8 mouse cellular contexts compared by ENCODE assay signal in genomic region chr12:35046999-35047319, GRCm38 (mm10). TPM values are rescaled to one million over a fixed set of nuclear protein-coding genes. Genes with fewer than 3 reads are reported as not detected.
DNase-seq lines count a peak whose midpoint lies in the region; ATAC-seq lines count a peak whose summit lies in the region.

Gene Snx13, plus strand, starts transcription at chr12:35047186.

- H3K4me1 ChIP-seq in intestine, embryonic 16.5 days (ENCODE audit: control insufficient read depth, insufficient read depth, low read length): peaks cover 14% of the 10 kb centered on the region
- H3K4me1 ChIP-seq in midbrain, embryonic 10.5 days: peaks cover 30% of the 10 kb centered on the region

- ATAC-seq in intestine, embryonic 16.5 days: peak; percentile 97

- H3K9me3 ChIP-seq in intestine, embryonic 16.5 days (ENCODE audit: control insufficient read depth, low read length): no peaks in the 10 kb centered on the region
- no peaks in the 10 kb centered on the region for H3K9me3 ChIP-seq in midbrain, embryonic 10.5 days (replicated peaks)

- H3K4me3 ChIP-seq in intestine, embryonic 16.5 days (ENCODE audit: low read length): peak within 1 kb of the TSS; percentile 98
- peak within 1 kb of the TSS; percentile 97 for H3K4me3 ChIP-seq in midbrain, embryonic 10.5 days

- H3K9ac ChIP-seq in intestine, embryonic 16.5 days (ENCODE audit: low read depth, low read length): peak within 1 kb of the TSS; percentile 99

- peak within 1 kb of the TSS; percentile 99 for H3K27ac ChIP-seq in intestine, embryonic 16.5 days (ENCODE audit: low read length)
- H3K27ac ChIP-seq in midbrain, embryonic 10.5 days (replicated peaks): peak within 1 kb of the TSS; percentile 97

- DNase-seq in adrenal gland, adult 2 months: peak; percentile 93
- DNase-seq in embryo, embryonic 11 days: peak; percentile 99
- peak; percentile 80 to 83 for DNase-seq in gastrocnemius, postnatal 36 days
- DNase-seq in left cerebral cortex, postnatal 36 days (ENCODE audit: low spot score in 2 of 2): peak; percentile 89 to 91
- peak; percentile 90 for DNase-seq in midbrain, embryonic 10.5 days (ENCODE audit: low spot score)
- DNase-seq in right cerebral cortex, postnatal 36 days (ENCODE audit: low spot score in 2 of 2): peak; percentile 82 to 84
- DNase-seq in yolk sac, embryonic 10.5 days (ENCODE audit: low spot score): peak; percentile 84

- intact Hi-C loops in gastrocnemius, postnatal 36 days (cut with DNase I): no loop called here
- intact Hi-C loops in left cerebral cortex, postnatal 36 days (cut with DNase I): no loop called here

- no peaks in the 10 kb centered on the region for H3K27me3 ChIP-seq in intestine, embryonic 16.5 days (replicated peaks; ENCODE audit: control insufficient read depth, insufficient read depth, low read length)
- H3K27me3 ChIP-seq in midbrain, embryonic 10.5 days (ENCODE audit: low read depth, poor library complexity, severe bottlenecking): no peaks in the 10 kb centered on the region

- H3K4me2 ChIP-seq in intestine, embryonic 16.5 days (ENCODE audit: low read depth, low read length): peak within 1 kb of the TSS; percentile 72

- no peaks in the 10 kb centered on the region for H3K36me3 ChIP-seq in intestine, embryonic 16.5 days (ENCODE audit: control insufficient read depth, insufficient read depth, low read length)
- no peaks in the 10 kb centered on the region for H3K36me3 ChIP-seq in midbrain, embryonic 10.5 days

- WGBS in intestine, embryonic 16.5 days: under 1% methylated on average over 48 of the region's 51 CpGs
- 0% methylated on average over 49 of the region's 51 CpGs for WGBS in midbrain, embryonic 10.5 days

RNA-seq across cellular contexts. Expression of gene Snx13, which starts in this region (rescaled TPM):
- total RNA-seq in adrenal gland, adult 2 months (2021): 10 to 100 TPM; 37.3 to 37.4 TPM
- 5.9 and 10.2 TPM in 2 replicates for polyA plus RNA-seq in adrenal gland, adult 2 months (2012; rRNA removed)
- 10 to 100 TPM; 38.6 to 42.4 TPM for total RNA-seq in gastrocnemius, postnatal 36 days (2021)
- polyA plus RNA-seq in intestine, embryonic 16.5 days (2015; fragmentation: Nextera tagmentation; extraction: Ambion mirVana): 31.5 and 32.4 TPM in 2 replicates
- 10 to 100 TPM; 59.2 to 63.2 TPM for total RNA-seq in left cerebral cortex, postnatal 36 days (2021)
- polyA plus RNA-seq in midbrain, embryonic 10.5 days (2016; fragmentation: Nextera tagmentation; extraction: Ambion mirVana): 15.3 and 15.6 TPM in 2 replicates

Comparison
In these comparisons a context has a peak if more than half of its experiments do, and no peak if none do; other contexts are left out.
1. Peak in every context shown above with its lines: DNase-seq, ATAC-seq, H3K4me3 ChIP-seq and H3K27ac ChIP-seq.